Mouse (Mus musculus) heart, postnatal 0 days (tissue): ENCODE data around the gene Mpp4.

Source experiments
- CTCF ChIP-seq: IDR thresholded peaks from 2 replicates; pipeline ENCODE4 v1.5.1; 2016; ENCODE audit warnings: antibody characterized with exemption, control low read depth, low read depth
- EP300 ChIP-seq: IDR thresholded peaks from 2 replicates; pipeline ENCODE4 v1.6.1; 2016; ENCODE audit warnings: antibody characterized with exemption, low read depth

DNA sequence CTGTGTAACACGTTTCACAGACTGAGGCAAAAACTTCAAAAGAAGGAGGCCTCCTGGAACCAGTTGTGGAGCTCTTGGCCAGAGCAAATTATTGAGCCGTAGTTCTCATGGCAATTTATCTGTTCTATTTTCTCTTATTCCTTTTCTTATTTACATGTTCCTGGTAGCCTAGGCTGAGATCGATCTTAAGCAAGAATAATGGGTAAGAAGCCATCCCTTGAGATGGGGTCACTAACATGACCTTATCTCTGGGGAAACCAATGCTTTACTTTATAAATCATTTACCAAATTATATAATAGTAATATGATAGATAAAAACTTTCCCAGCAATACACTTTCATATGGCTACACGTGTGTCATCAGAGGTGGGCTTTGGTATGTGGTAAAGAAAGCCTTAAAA, 10.8 kb downstream of the Mpp4 start:
- TF ChIP-seq CTCF (no peak), EP300 (no peak)
